Mouse (Mus musculus) CH12.LX (cell line): Measurements from ENCODE around the gene Arid5a. TPM values are rescaled to one million over a fixed set of nuclear protein-coding genes. Genes with fewer than 3 reads are reported as not detected.

Experiments used
- DNase-seq: peaks from one replicate; pipeline ENCODE4 v3.0.0-alpha.2; 2013; ENCODE audit errors: extremely low read depth
- H3K27ac ChIP-seq: 2 replicates; pipeline ENCODE4 v1.5.1; 2012; ENCODE audit warnings: low read depth, mild to moderate bottlenecking, control low read depth, moderate library complexity; ENCODE audit not compliant: insufficient read depth
- H3K27me3 ChIP-seq: replicated peaks from 2 replicates; pipeline ENCODE3; 2012; ENCODE audit warnings: inconsistent platforms
- H3K36me3 ChIP-seq, 2 experiments: replicated peaks in 1 of 2; 2 replicates each; pipeline versions ENCODE3 to v1.6.1; 2012; ENCODE audit warnings: inconsistent platforms in 1 of 2, low read length in 1 of 2, mild to moderate bottlenecking in 1 of 2, mixed read lengths in 1 of 2, moderate library complexity in 1 of 2; ENCODE audit not compliant: control insufficient read depth in 1 of 2, insufficient read depth in 1 of 2
- H3K4me1 ChIP-seq, 2 experiments: 2 replicates each; pipeline ENCODE4 v1.6.1; 2012; ENCODE audit warnings: inconsistent platforms in 1 of 2, moderate library complexity in 1 of 2; ENCODE audit not compliant: insufficient read depth in 2 of 2, control insufficient read depth in 1 of 2
- H3K4me2 ChIP-seq: 2 replicates; pipeline ENCODE4 v1.6.1; 2012; ENCODE audit warnings: low read depth, mild to moderate bottlenecking, control low read depth; ENCODE audit not compliant: poor library complexity, insufficient read depth, severe bottlenecking
- H3K4me3 ChIP-seq, 3 experiments: fragments of 150-350 bp in 1 of 3; sonication (generic) in 1 of 3; replicated peaks in 1 of 3; 2 replicates each; pipeline versions ENCODE3 to v1.5.1; 2011 to 2012; ENCODE audit warnings: low read depth in 2 of 3, low read length in 2 of 3, mild to moderate bottlenecking in 2 of 3, moderate library complexity in 2 of 3, control low read depth in 1 of 3, improper control_type of control experiment in 1 of 3, inconsistent platforms in 1 of 3, mixed read lengths in 1 of 3; ENCODE audit not compliant: poor library complexity in 1 of 3
- H3K79me2 ChIP-seq: replicated peaks from 2 replicates; pipeline ENCODE4 v1.6.1; 2012; ENCODE audit warnings: mild to moderate bottlenecking, moderate library complexity; ENCODE audit not compliant: control insufficient read depth, poor library complexity, insufficient read depth, severe bottlenecking; ENCODE audit errors: extremely low read depth
- H3K9ac ChIP-seq: 2 replicates; pipeline ENCODE4 v1.6.1; 2012; ENCODE audit warnings: low read depth, mild to moderate bottlenecking, control low read depth, moderate library complexity; ENCODE audit not compliant: insufficient read depth
- H3K9me3 ChIP-seq: replicated peaks from 2 replicates; pipeline ENCODE3; 2012; ENCODE audit warnings: low read length, inconsistent platforms, mixed read lengths
- BHLHE40 ChIP-seq: IDR thresholded peaks from 2 replicates; pipeline ENCODE4 v1.6.1; 2011; ENCODE audit warnings: mild to moderate bottlenecking, low read depth, low read length, improper control_type of control experiment
- ELF1 ChIP-seq: IDR thresholded peaks from 2 replicates; pipeline ENCODE4 v1.6.1; 2014; ENCODE audit warnings: low read depth, mild to moderate bottlenecking, inconsistent platforms, low read length, improper control_type of control experiment
- EP300 ChIP-seq: IDR thresholded peaks from 2 replicates; pipeline ENCODE4 v1.6.1; 2011; ENCODE audit warnings: low read length, improper control_type of control experiment
- ETS1 ChIP-seq: conservative IDR thresholded peaks from 2 replicates; pipeline ENCODE4 v1.6.1; 2012; ENCODE audit warnings: low read depth, mild to moderate bottlenecking, inconsistent platforms, low read length, improper control_type of control experiment, moderate library complexity
- IRF4 ChIP-seq: IDR thresholded peaks from 2 replicates; pipeline ENCODE4 v1.6.1; 2014; ENCODE audit warnings: low read depth, mild to moderate bottlenecking, inconsistent platforms, low read length, improper control_type of control experiment
- JUN ChIP-seq: IDR thresholded peaks from 2 replicates; pipeline ENCODE4 v1.6.1; 2011; ENCODE audit warnings: low read depth, mild to moderate bottlenecking, low read length, improper control_type of control experiment, moderate library complexity; ENCODE audit not compliant: insufficient read depth
- JUND ChIP-seq: conservative IDR thresholded peaks from 2 replicates; pipeline ENCODE4 v1.6.1; 2011; ENCODE audit warnings: low read depth, low read length, improper control_type of control experiment
- MAFK ChIP-seq: IDR thresholded peaks from 2 replicates; pipeline ENCODE4 v1.6.1; 2011; ENCODE audit warnings: low read length, improper control_type of control experiment; ENCODE audit not compliant: insufficient replicate concordance
- MAX ChIP-seq: IDR thresholded peaks from 2 replicates; pipeline ENCODE4 v1.6.1; 2011; ENCODE audit warnings: low read length, improper control_type of control experiment
- MAZ ChIP-seq: IDR thresholded peaks from 2 replicates; pipeline ENCODE4 v1.6.1; 2012; ENCODE audit warnings: low read depth, mild to moderate bottlenecking, inconsistent platforms, low read length, improper control_type of control experiment, moderate library complexity
- PAX5 ChIP-seq: IDR thresholded peaks from 2 replicates; pipeline ENCODE4 v1.6.1; 2012; ENCODE audit warnings: low read length, inconsistent platforms, mixed read lengths
- POLR2AphosphoS2 ChIP-seq: IDR thresholded peaks from 2 replicates; pipeline ENCODE4 v1.6.1; 2011; ENCODE audit warnings: low read depth, low read length, improper control_type of control experiment
- RCOR1 ChIP-seq: conservative IDR thresholded peaks from 2 replicates; pipeline ENCODE4 v1.6.1; 2012; ENCODE audit warnings: low read depth, mild to moderate bottlenecking, inconsistent platforms, low read length, improper control_type of control experiment
- SIN3A ChIP-seq: IDR thresholded peaks from 2 replicates; pipeline ENCODE4 v1.6.1; 2012; ENCODE audit warnings: low read length, improper control_type of control experiment, inconsistent platforms
- TCF12 ChIP-seq: IDR thresholded peaks from 2 replicates; pipeline ENCODE4 v1.6.1; 2014; ENCODE audit warnings: low read depth, mild to moderate bottlenecking, inconsistent platforms, low read length, improper control_type of control experiment
- USF1 ChIP-seq: IDR thresholded peaks from 2 replicates; pipeline ENCODE4 v1.6.1; 2014; ENCODE audit warnings: low read depth, mild to moderate bottlenecking, inconsistent platforms, low read length, improper control_type of control experiment
- ZC3H11A ChIP-seq: IDR thresholded peaks from 2 replicates; pipeline ENCODE4 v1.6.1; 2012; ENCODE audit warnings: low read depth, mild to moderate bottlenecking, inconsistent platforms, low read length, improper control_type of control experiment
- dilution Hi-C: fragments of 300-500 bp; cut with MboI; formaldehyde crosslinking; loops from 2 replicates; pipeline ENCODE4 v1.14.3; 2020; ENCODE audit warnings: low sequenced_read_pairs; ENCODE audit not compliant: extremely low pct_unique_long_range_greater_than_20kb, extremely low pct_ligation_motif_present
- in situ Hi-C: fragments of 300-500 bp; cut with MboI; formaldehyde crosslinking; loops from 3 replicates; pipeline ENCODE4 v1.14.3; 2019; ENCODE audit warnings: low sequenced_read_pairs, low pct_ligation_motif_present, low pct_unique_long_range_greater_than_20kb, mixed read lengths
- polyA plus RNA-seq: library from polyadenylated mRNA; unstranded; fragments of >175 nt; gene quantifications from 2 replicates; pipeline ENCODE4 v1.2.1, GENCODE M21; 2012; ENCODE audit warnings: low read depth; ENCODE audit not compliant: insufficient read length
- total RNA-seq, 2 experiments: library from RNA; depleted of rRNA; stranded (reverse); fragments of 300-350 nt in 1 of 2; fragments of >200 nt in 1 of 2; gene quantifications; 2 replicates each; pipeline ENCODE4 v1.2.3; 2012 to 2014

Gene Arid5a
- total and polyA plus RNA-seq, 3 experiments = 13.2 to 19.6 (median 17.0) TPM

GRCm38 (mm10) chr1:36263833-36264488 lies 43.6 kb upstream of the Arid5a start (continued):
- TF ChIP-seq JUND (0 out of 2 replicates have a peak, but pooled peaks have one; percentile 11), POLR2AphosphoS2 (no peak), ZC3H11A (no peak), IRF4 (peak; percentile 90)

DNA sequence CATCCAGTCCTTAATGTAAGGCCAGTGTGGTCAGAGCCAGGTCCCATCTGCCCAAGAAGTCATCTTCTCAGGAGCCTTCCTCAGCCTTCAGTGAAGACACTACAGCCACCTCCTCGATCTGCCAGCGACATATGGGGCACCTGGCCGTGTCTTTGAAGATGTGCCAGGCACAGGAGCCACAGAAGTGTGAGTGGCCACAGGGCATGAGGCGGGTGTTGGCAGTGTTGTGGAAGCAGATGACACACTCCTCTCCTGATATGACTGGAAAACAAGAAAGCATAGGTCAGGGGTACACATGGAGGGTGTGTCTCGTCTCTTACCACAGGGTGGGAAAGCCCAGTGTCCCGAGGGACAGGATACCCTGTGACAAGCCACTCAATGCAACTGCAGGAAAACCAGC lies 41.2 kb upstream of the Arid5a start:
- no peak overlapping the region for H3K9ac ChIP-seq
- in situ Hi-C loops = loop anchor here (25.0 kb wide), 1 partner anchor 429 kb away; no protein-coding TSS in a partner anchor
- H3K4me3 ChIP-seq = no peak overlapping the region
- H3K27ac ChIP-seq = no peak overlapping the region
- no peak for DNase-seq
- peaks cover 24 to 50% of the 10 kb centered on the region in 2 experiments for H3K4me1 ChIP-seq
- no peaks in the 10 kb centered on the region for H3K9me3 ChIP-seq
- peaks cover 3% of the 10 kb centered on the region in 2 experiments for H3K36me3 ChIP-seq
- no peak overlapping the region for H3K4me2 ChIP-seq
- dilution Hi-C loops = no loop called here
- H3K27me3 ChIP-seq = peaks cover 3% of the 10 kb centered on the region
- TF ChIP-seq EP300 = peak; percentile 68
- 0 out of 2 replicates have a peak, but pooled peaks have one; percentile 49 for TF ChIP-seq MAZ
- peak; percentile 51; the same call in 1 of the 2 replicates for TF ChIP-seq TCF12
- TF ChIP-seq PAX5 = no peak
- TF ChIP-seq IRF4 = peak; percentile 77
- TF ChIP-seq MAFK = 0 out of 2 replicates have a peak, but pooled peaks have one; percentile 23
- peak; percentile 58; the same call in 1 of the 2 replicates for TF ChIP-seq MAX
- TF ChIP-seq JUN = peak; percentile 35; the same call in 1 of the 2 replicates
- TF ChIP-seq USF1 = no peak
- TF ChIP-seq ELF1 = no peak
- peak; percentile 71 for TF ChIP-seq ETS1
- 0 out of 2 replicates have a peak, but pooled peaks have one; percentile 33 for TF ChIP-seq RCOR1
- peak; percentile 86 for TF ChIP-seq BHLHE40
- 0 out of 2 replicates have a peak, but pooled peaks have one; percentile 43 for TF ChIP-seq SIN3A
- H3K79me2 ChIP-seq = no peaks in the 10 kb centered on the region
